Mouse (Mus musculus) heart, postnatal 0 days (tissue): ENCODE measurements around the gene Celf2. TPM values are rescaled to one million over a fixed set of nuclear protein-coding genes. Genes with fewer than 3 reads are reported as not detected.

Source experiments
- ATAC-seq: fragments of 200-750 bp; cut with Nextera tagmentation; 2 replicates; pipeline ENCODE4 v1.8.0; 2017; ENCODE audit warnings: low read depth, moderate number of reproducible peaks, moderate library complexity; ENCODE audit not compliant: insufficient read depth
- DNase-seq: peaks from one replicate; pipeline ENCODE4 v3.0.0-alpha.2; 2016; ENCODE audit warnings: low spot score
- H3K27ac ChIP-seq: fragments of 300-500 bp; sonication (generic); 2 replicates; pipeline ENCODE4 v1.5.1; 2014; ENCODE audit warnings: low read depth, mild to moderate bottlenecking
- H3K27me3 ChIP-seq: fragments of 300-500 bp; sonication (generic); 2 replicates; pipeline ENCODE4 v1.6.1; 2014; ENCODE audit warnings: low read length, mixed read lengths; ENCODE audit not compliant: control insufficient read depth, insufficient read depth
- H3K36me3 ChIP-seq: fragments of 300-500 bp; sonication (generic); replicated peaks from 2 replicates; pipeline ENCODE4 v1.6.1; 2014; ENCODE audit warnings: low read length, mixed read lengths; ENCODE audit not compliant: control insufficient read depth, insufficient read depth
- H3K4me1 ChIP-seq: fragments of 300-500 bp; sonication (generic); 2 replicates; pipeline ENCODE4 v1.6.1; 2014; ENCODE audit warnings: antibody characterized with exemption; ENCODE audit not compliant: control insufficient read depth, insufficient read depth
- H3K4me2 ChIP-seq: fragments of 300-500 bp; sonication (generic); 2 replicates; pipeline ENCODE4 v1.6.1; 2014; ENCODE audit warnings: low read depth, mild to moderate bottlenecking, low read length, moderate library complexity
- H3K4me3 ChIP-seq: fragments of 300-500 bp; sonication (generic); 2 replicates; pipeline ENCODE4 v1.5.1; 2014; ENCODE audit warnings: low read depth, low read length
- H3K9ac ChIP-seq: fragments of 300-500 bp; sonication (generic); replicated peaks from 2 replicates; pipeline ENCODE4 v1.6.1; 2014; ENCODE audit warnings: low read depth, low read length, mixed read lengths
- H3K9me3 ChIP-seq: fragments of 300-500 bp; sonication (generic); replicated peaks from 2 replicates; pipeline ENCODE4 v1.6.1; 2016; ENCODE audit warnings: low read length; ENCODE audit not compliant: control insufficient read depth
- CTCF ChIP-seq: IDR thresholded peaks from 2 replicates; pipeline ENCODE4 v1.5.1; 2016; ENCODE audit warnings: antibody characterized with exemption, control low read depth, low read depth
- EP300 ChIP-seq: IDR thresholded peaks from 2 replicates; pipeline ENCODE4 v1.6.1; 2016; ENCODE audit warnings: antibody characterized with exemption, low read depth
- WGBS: fragments of 180-500 bp; shearing (Covaris S2); extraction: QIAGEN DNeasy Blood & Tissue Kit; methylation state at CpG from one replicate; pipeline ENCODE4 v1.1.7; 2014; 5-methylcytosine and 5-hydroxymethylcytosine counted together
- polyA plus RNA-seq: library from polyadenylated mRNA; unstranded; fragments of >200 nt; fragmentation: Nextera tagmentation; extraction: Ambion mirVana; gene quantifications from 2 replicates; pipeline ENCODE4 v1.2.1, GENCODE M21; 2015
- total RNA-seq: library from RNA; depleted of rRNA; stranded (reverse); fragments of >200 nt; gene quantifications from 2 replicates; pipeline ENCODE4 v1.2.3, GENCODE M21; 2014; ENCODE audit warnings: low replicate concordance

Gene Celf2
- total and polyA plus RNA-seq, 2 experiments from 2014 or later = 47.6 to 64.9 TPM

DNA sequence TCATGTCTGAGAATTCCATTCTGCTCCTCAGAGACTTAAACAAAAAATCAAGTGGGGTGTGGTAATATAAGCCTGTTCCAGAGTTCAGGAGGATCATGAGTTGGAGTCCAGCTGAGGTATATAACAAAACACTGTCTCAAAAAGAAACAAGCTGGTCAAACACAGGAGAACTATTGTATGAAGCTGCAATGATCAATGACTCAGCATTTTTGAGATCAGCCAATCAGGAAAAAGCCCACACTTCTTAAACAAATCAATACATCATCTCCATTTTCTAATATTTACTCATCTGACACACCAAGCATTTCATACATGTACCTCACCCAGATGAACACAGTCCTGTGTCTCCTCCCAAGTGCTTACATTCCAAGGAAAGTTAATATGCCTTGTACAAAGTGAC is 544.1 kb downstream of the Celf2 start:
- H3K9me3 ChIP-seq = no peaks in the 10 kb centered on the region
- H3K36me3 ChIP-seq = no peaks in the 10 kb centered on the region
- TF ChIP-seq CTCF = no peak
- TF ChIP-seq EP300 = no peak
- no peak overlapping the region for H3K9ac ChIP-seq
- DNase-seq = no peak
- H3K27me3 ChIP-seq = no peaks in the 10 kb centered on the region
- H3K4me3 ChIP-seq = no peak overlapping the region
- no peak overlapping the region for H3K4me2 ChIP-seq
- H3K4me1 ChIP-seq = no peaks in the 10 kb centered on the region
- no peak overlapping the region for H3K27ac ChIP-seq
- no peak for ATAC-seq

DNA sequence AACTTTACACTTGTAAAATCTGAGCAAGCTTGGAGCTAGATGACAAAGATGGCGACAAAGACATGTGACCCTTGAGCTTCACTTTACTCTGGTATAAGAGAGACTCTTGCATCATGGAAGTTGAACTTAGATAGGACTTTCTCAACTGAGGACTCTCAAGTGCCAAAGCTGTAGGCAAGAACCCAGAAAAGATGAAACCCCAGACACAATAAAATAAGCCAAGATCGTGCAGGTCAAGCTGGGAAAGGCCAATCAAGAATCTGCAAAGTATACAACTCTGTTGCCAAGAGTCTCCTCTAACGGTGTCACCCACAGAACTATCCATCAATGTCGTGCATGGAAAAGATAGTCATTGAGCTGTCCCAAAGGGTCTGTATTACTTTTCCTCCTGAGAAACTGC is 558.7 kb downstream of the Celf2 start:
- TF ChIP-seq CTCF (no peak), EP300 (no peak)
- ATAC-seq (no peak), DNase-seq (no peak)
- Histone ChIP-seq H3K9ac (no peak overlapping the region), H3K36me3 (no peaks in the 10 kb centered on the region), H3K4me1 (peaks cover 8% of the 10 kb centered on the region; the same call in 1 of the 2 replicates), H3K27ac (no peak overlapping the region), H3K9me3 (no peaks in the 10 kb centered on the region), H3K4me3 (no peak overlapping the region), H3K4me2 (no peak overlapping the region), H3K27me3 (no peaks in the 10 kb centered on the region)
- 76% methylated on average over 4 of the region's 4 CpGs for WGBS

DNA sequence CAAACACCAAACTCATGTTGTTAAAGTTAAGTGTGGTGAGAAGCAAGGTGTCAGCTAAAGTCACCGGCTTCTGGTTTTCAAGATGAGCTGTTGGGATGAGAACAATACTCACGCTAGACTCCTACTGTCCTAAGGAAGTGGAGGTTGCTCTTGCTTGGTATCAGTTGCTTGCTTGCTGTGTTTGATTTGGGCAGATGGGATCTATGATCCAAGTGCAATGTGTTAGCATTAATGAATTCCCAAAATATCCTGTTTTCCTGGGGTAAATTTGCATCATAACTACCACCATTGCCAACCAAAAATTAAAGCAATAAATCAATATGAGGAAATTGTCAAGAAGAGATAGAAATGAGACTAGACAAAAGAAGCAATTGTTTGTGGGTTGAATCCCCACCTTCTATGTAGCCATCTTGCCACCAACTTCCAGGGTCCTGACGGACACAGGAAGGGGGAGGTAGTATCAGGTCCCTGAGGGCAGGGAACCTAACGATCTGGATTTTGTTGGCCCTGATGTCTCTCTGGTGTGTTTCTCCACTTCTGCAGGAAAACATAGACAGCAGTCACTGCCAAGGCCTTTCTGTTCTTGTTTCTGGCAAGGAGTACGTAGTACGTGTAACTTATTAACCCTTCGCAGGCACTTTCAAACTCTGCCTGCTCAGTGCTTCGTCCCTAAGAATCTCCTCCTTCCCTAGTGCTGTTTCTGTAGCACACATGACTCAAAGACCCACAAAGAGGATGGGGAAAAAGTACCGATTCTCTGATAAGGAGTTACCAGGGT is 563.5 kb downstream of the Celf2 start:
- no peak for TF ChIP-seq EP300
- TF ChIP-seq CTCF = no peak
- no peak for ATAC-seq
- H3K36me3 ChIP-seq = no peaks in the 10 kb centered on the region
- 63% methylated on average over 9 of the region's 9 CpGs for WGBS
- no peak overlapping the region for H3K4me3 ChIP-seq
- H3K9me3 ChIP-seq = no peaks in the 10 kb centered on the region
- no peak overlapping the region for H3K4me2 ChIP-seq
- H3K27me3 ChIP-seq = no peaks in the 10 kb centered on the region
- no peak for DNase-seq
- peaks cover 8% of the 10 kb centered on the region; the same call in 1 of the 2 replicates for H3K4me1 ChIP-seq
- H3K9ac ChIP-seq = no peak overlapping the region
- H3K27ac ChIP-seq = no peak overlapping the region

DNA sequence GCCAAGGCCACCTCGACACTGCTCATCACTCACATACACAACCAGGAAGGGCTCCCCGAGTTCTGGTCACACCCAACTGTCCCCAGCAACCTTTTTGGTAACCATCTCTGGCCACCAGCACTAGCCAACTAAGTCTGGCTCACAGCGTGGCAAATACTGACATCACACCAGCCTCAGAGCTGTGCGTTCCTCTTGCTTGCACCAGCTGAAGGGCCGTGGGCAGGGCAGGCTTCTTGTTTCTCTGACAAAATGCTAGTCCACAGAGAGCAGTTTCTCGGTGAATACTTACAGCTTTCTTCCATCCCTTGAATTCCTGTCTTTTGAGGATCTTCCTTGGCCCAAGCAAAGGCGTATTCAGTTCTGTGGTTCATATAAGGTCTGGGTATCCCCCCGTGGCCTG is 565.7 kb downstream of the Celf2 start:
- H3K36me3 ChIP-seq = no peaks in the 10 kb centered on the region
- 83% methylated on average over 8 of the region's 8 CpGs for WGBS
- no peak for DNase-seq
- no peaks in the 10 kb centered on the region for H3K9me3 ChIP-seq
- H3K27ac ChIP-seq = no peak overlapping the region
- no peak overlapping the region for H3K9ac ChIP-seq
- no peak; the same call in 1 of the 2 replicates for ATAC-seq
- no peak for TF ChIP-seq CTCF
- no peak for TF ChIP-seq EP300
- peaks cover 8% of the 10 kb centered on the region; the same call in 1 of the 2 replicates for H3K4me1 ChIP-seq
- H3K4me3 ChIP-seq = no peak overlapping the region
- no peaks in the 10 kb centered on the region for H3K27me3 ChIP-seq
- no peak overlapping the region for H3K4me2 ChIP-seq

DNA sequence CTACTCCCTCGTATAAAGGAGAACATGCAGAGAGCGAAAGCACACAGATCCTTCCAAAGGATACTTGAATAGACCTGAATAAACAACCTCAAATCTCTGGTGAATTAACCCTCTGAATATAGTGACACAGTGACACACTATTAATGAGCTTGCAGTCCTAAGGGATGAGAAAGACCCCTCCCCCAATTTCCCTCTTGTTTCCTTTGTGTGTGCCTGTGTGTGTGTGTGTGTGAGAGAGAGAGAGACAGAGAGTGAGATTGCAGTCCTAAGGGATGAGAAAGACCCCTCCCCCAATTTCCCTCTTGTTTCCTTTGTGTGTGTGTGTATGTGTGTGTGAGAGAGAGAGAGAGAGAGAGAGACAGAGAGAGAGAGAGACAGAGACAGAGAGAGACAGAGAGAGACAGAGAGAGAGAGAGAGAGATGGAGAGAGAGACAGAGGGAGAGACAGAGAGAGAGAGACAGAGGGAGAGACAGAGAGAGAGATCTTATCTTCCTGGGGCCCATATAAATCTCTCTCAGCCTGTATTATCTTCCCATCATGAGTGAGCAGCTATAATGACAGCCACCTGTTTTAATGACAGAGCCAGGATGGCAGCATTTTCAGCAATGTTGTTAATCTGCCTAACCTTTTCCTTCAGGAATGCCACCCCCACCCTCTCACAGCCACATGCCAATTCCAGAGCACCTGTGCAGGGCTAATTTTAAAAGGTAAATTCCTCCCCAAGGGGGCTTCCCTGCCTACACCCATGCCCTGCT is 566.5 kb downstream of the Celf2 start:
- WGBS = 84% methylated on average over 2 of the region's 2 CpGs

More for the DNA sequence above, 566.5 kb downstream of the Celf2 start:
- ATAC-seq (no peak), DNase-seq (no peak)
- Histone ChIP-seq H3K9me3 (no peaks in the 10 kb centered on the region), H3K4me1 (0 out of 2 replicates have a peak, but pooled peaks cover under 1% of the 10 kb centered on the region), H3K27me3 (no peaks in the 10 kb centered on the region), H3K4me3 (no peak overlapping the region), H3K9ac (no peak overlapping the region), H3K4me2 (no peak overlapping the region), H3K36me3 (no peaks in the 10 kb centered on the region), H3K27ac (no peak overlapping the region)
- TF ChIP-seq CTCF (no peak), EP300 (no peak)
